Mouse (Mus musculus) G1E (cell line): Measurements from ENCODE around the gene Slco1a6. TPM values are rescaled to one million over a fixed set of nuclear protein-coding genes. Genes with fewer than 3 reads are reported as not detected.
"Not testable (repeated sequence)": the region's sequence is repeated elsewhere in the genome, so short reads cannot be mapped to it uniquely, and the experiment has no call there.

Experiments used
- ATAC-seq: 2 replicates; pipeline ENCODE4 v1.8.0; 2016; ENCODE audit warnings: mild to moderate bottlenecking; ENCODE audit not compliant: insufficient number of reproducible peaks, poor library complexity, low FRiP score, severe bottlenecking; ENCODE audit errors: extremely low read depth
- DNase-seq: peaks from one replicate; pipeline ENCODE4 v3.0.0; 2012; ENCODE audit warnings: low spot score
- H3K27me3 ChIP-seq: 2 replicates; pipeline ENCODE4 v1.6.1; 2012; ENCODE audit warnings: mild to moderate bottlenecking, low read length, inconsistent platforms; ENCODE audit not compliant: insufficient read depth
- H3K36me3 ChIP-seq: replicated peaks from 2 replicates; pipeline ENCODE3; 2012; ENCODE audit warnings: mild to moderate bottlenecking, inconsistent platforms
- H3K4me1 ChIP-seq: 2 replicates; pipeline ENCODE4 v1.6.1; 2012; ENCODE audit warnings: low read depth, low read length, inconsistent platforms, mixed read lengths; ENCODE audit not compliant: insufficient read depth
- H3K4me3 ChIP-seq: 2 replicates; pipeline ENCODE4 v1.5.1; 2012; ENCODE audit warnings: low read depth, mild to moderate bottlenecking, inconsistent platforms, low read length, moderate library complexity, mixed read lengths
- H3K9me3 ChIP-seq: replicated peaks from 2 replicates; pipeline ENCODE4 v1.6.1; 2012; ENCODE audit warnings: inconsistent platforms
- CTCF ChIP-seq: IDR thresholded peaks from 2 replicates; pipeline ENCODE4 v1.5.1; 2012; ENCODE audit warnings: low read depth, low read length, inconsistent platforms, mixed read lengths
- GATA1 ChIP-seq: IDR thresholded peaks from 2 replicates; pipeline ENCODE4 v1.6.1; 2012; ENCODE audit warnings: borderline replicate concordance, low read length, inconsistent platforms, mixed read lengths
- GATA2 ChIP-seq: IDR thresholded peaks from 2 replicates; pipeline ENCODE4 v1.6.1; 2012; ENCODE audit warnings: low read depth, low read length, inconsistent platforms, borderline replicate concordance
- POLR2AphosphoS5 ChIP-seq: IDR thresholded peaks from 2 replicates; pipeline ENCODE4 v1.6.1; 2012; ENCODE audit warnings: low read depth, low read length, inconsistent platforms; ENCODE audit not compliant: insufficient replicate concordance
- TAL1 ChIP-seq: conservative IDR thresholded peaks from 2 replicates; pipeline ENCODE4 v1.6.1; 2012; ENCODE audit warnings: low read depth, low read length, inconsistent platforms, mixed read lengths
- polyA plus RNA-seq: library from polyadenylated mRNA; stranded (reverse); fragments of >175 nt; gene quantifications from 2 replicates; pipeline ENCODE4 v1.2.3, GENCODE M21; 2012
- total RNA-seq, 2 experiments: library from RNA; stranded (forward) in 1 of 2; stranded (reverse) in 1 of 2; fragments of 200-1000 nt in 1 of 2; fragments of >200 nt in 1 of 2; fragmentation: Nextera tagmentation in 1 of 2; gene quantifications; 2 replicates each; pipeline ENCODE4 v1.2.3; 2014 to 2017

Slco1a6 gene
- total RNA-seq (2014; fragmentation: Nextera tagmentation) (2.0 TPM in 1 of 2 replicates, not detected in the other), total RNA-seq (2017) (0.35 and 1.1 TPM in 2 replicates), polyA plus RNA-seq (not detected in 2 replicates)

DNA sequence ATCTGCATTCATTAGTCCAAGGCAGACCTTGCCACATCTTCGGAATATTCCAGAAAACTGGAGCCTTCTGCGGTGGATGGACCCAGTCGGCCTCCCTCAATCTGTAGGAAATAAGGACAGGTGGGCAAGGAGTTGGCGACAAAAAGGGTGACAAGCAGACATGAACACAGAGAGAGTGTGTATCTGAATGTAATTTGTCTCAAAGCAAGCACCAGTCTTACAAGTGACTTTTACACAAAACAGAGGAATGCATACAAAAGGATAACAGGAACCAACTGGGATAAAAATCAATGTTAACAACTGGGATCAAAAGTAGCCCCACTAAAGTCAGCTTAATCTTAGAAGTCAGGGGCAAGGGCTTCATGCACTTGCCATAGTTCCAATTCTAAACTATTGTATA is at the start of gene Slco1a6:
Gene Slco1a6 (minus strand): TSS at position 101 of the 400 bp plus-strand sequence.
- no peak within 1 kb of the TSS for H3K4me3 ChIP-seq
- H3K9me3 ChIP-seq, result no peaks in the 10 kb centered on the region
- H3K4me1 ChIP-seq, result peaks cover 19% of the 10 kb centered on the region
- TF ChIP-seq TAL1 (no peak), POLR2AphosphoS5 (no peak), CTCF (no peak), GATA2 (no peak), GATA1 (no peak)
- H3K36me3 ChIP-seq, result no peaks in the 10 kb centered on the region
- DNase-seq (no peak), ATAC-seq (no peak)
- no peaks in the 10 kb centered on the region for H3K27me3 ChIP-seq

- not testable (repeated sequence) for H3K9me3 ChIP-seq, H3K36me3 ChIP-seq, H3K27me3 ChIP-seq, H3K4me3 ChIP-seq, DNase-seq, H3K4me1 ChIP-seq, ATAC-seq
These were observed 42.5 kb upstream of the Slco1a6 start for GRCm38 (mm10) chr6:142250738-142251307.

DNA sequence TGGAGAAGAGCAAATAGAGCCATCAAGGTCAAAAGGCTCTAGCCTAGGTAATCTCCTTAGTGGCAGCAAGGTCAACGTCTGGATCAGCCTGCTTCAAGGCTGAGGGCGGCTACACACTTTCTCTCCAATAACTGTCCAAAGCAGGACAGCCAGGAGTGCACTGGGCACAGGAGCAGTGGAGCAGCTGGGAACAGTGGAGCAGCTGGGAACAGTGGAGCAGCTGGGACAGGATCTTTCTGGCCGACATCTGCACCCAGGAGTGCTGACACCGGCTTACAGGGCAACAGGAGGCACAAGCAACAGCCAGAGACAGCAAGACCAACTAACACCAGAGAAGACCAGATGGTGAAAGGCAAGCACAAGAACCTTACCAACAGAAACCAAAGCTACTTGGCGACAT is 36.7 kb upstream of the Slco1a6 start:
- no peaks in the 10 kb centered on the region for H3K27me3 ChIP-seq
- no peaks in the 10 kb centered on the region for H3K9me3 ChIP-seq
- no peak overlapping the region for H3K4me3 ChIP-seq
- H3K36me3 ChIP-seq, result no peaks in the 10 kb centered on the region
- H3K4me1 ChIP-seq, result no peaks in the 10 kb centered on the region
- ATAC-seq, result no peak
- TF ChIP-seq CTCF (no peak), POLR2AphosphoS5 (no peak), GATA2 (no peak), TAL1 (no peak), GATA1 (no peak)
- DNase-seq, result no peak

GRCm38 (mm10) chr6:142239468-142239867 is 31.1 kb upstream of the Slco1a6 start:
- H3K9me3 ChIP-seq, result no peaks in the 10 kb centered on the region
- H3K4me1 ChIP-seq, result no peaks in the 10 kb centered on the region
- H3K4me3 ChIP-seq, result no peak overlapping the region
- no peaks in the 10 kb centered on the region for H3K27me3 ChIP-seq
- no peak for TF ChIP-seq GATA1
- TF ChIP-seq TAL1, result no peak
- no peak for TF ChIP-seq GATA2
- TF ChIP-seq POLR2AphosphoS5, result no peak
- no peak for TF ChIP-seq CTCF
- no peak for ATAC-seq
- H3K36me3 ChIP-seq, result no peaks in the 10 kb centered on the region
- no peak for DNase-seq

GRCm38 (mm10) chr6:142220138-142220537 is 11.8 kb upstream of the Slco1a6 start:
- no peak; the same call in 1 of the 2 replicates for ATAC-seq
- TF ChIP-seq TAL1, result no peak
- no peak for TF ChIP-seq CTCF
- H3K4me1 ChIP-seq, result peaks cover 3% of the 10 kb centered on the region; the same call in 1 of the 2 replicates

GRCm38 (mm10) chr6:142211821-142212220 is 3.5 kb upstream of the Slco1a6 start:
- DNase-seq (no peak), ATAC-seq (no peak)
- Histone ChIP-seq H3K4me3 (no peak overlapping the region), H3K9me3 (no peaks in the 10 kb centered on the region), H3K27me3 (no peaks in the 10 kb centered on the region), H3K4me1 (peaks cover 19% of the 10 kb centered on the region), H3K36me3 (no peaks in the 10 kb centered on the region)
- TF ChIP-seq POLR2AphosphoS5 (no peak), CTCF (no peak), TAL1 (no peak), GATA1 (no peak), GATA2 (no peak)

More at GRCm38 (mm10) chr6:142220138-142220537, 11.8 kb upstream of the Slco1a6 start:
- Histone ChIP-seq H3K36me3 (no peaks in the 10 kb centered on the region), H3K9me3 (no peaks in the 10 kb centered on the region), H3K27me3 (no peaks in the 10 kb centered on the region), H3K4me3 (no peak overlapping the region)
- no peak for DNase-seq

- Histone ChIP-seq H3K36me3 (no peaks in the 10 kb centered on the region), H3K4me1 (peaks cover 19% of the 10 kb centered on the region), H3K4me3 (no peak overlapping the region), H3K27me3 (no peaks in the 10 kb centered on the region), H3K9me3 (no peaks in the 10 kb centered on the region)
- ATAC-seq, result peak; percentile 79
- no peak for DNase-seq
- TF ChIP-seq TAL1 (peak; percentile 67), CTCF (no peak)
These were observed 1.4 kb upstream of the Slco1a6 start for GRCm38 (mm10) chr6:142209749-142210148.
